Mouse (Mus musculus): ENCODE data around the gene 9430015G10Rik. TPM values are rescaled to one million over a fixed set of nuclear protein-coding genes. Genes with fewer than 3 reads are reported as not detected.

The 9430015G10Rik gene
- total RNA-seq (2021), result 10 to 100 TPM; 22.6 to 28.9 TPM
- long read RNA-seq, partial matches to known transcripts, result 3 of 18 reads
- long read RNA-seq, other reads (novel, unspliced or antisense), result 13 of 18 reads

GRCm38 (mm10) chr4:156109570-156110331 lies at the start of gene 9430015G10Rik:
TSS of gene 9430015G10Rik (plus strand) at chr4:156109982.
- peak; percentile 97 to 99 for DNase-seq (ENCODE audit: low spot score in 2 of 2)

GRCm38 (mm10) chr4:156063861-156064509 lies 45.8 kb upstream of the 9430015G10Rik start:
- no peak for DNase-seq (ENCODE audit: low spot score in 2 of 2)

GRCm38 (mm10) chr4:156064510-156064897 lies 45.3 kb upstream of the 9430015G10Rik start:
- DNase-seq (ENCODE audit: low spot score in 2 of 2), result no peak

- no peak for DNase-seq (ENCODE audit: low spot score in 2 of 2)
Observed at GRCm38 (mm10) chr4:156065156-156065894, 44.5 kb upstream of the 9430015G10Rik start.

- DNase-seq (ENCODE audit: low spot score in 2 of 2), result no peak
Observed at GRCm38 (mm10) chr4:156067256-156067949, 42.4 kb upstream of the 9430015G10Rik start.

- no peak for DNase-seq (ENCODE audit: low spot score in 2 of 2)
Observed at GRCm38 (mm10) chr4:156069701-156070100, 40.1 kb upstream of the 9430015G10Rik start.

- DNase-seq (ENCODE audit: low spot score in 2 of 2), result no peak
Observed at GRCm38 (mm10) chr4:156070276-156070675, 39.5 kb upstream of the 9430015G10Rik start.

- DNase-seq (ENCODE audit: low spot score in 2 of 2), result no peak
Observed at GRCm38 (mm10) chr4:156070716-156071115, 39.1 kb upstream of the 9430015G10Rik start.

- DNase-seq (ENCODE audit: low spot score in 2 of 2), result no peak
Observed at GRCm38 (mm10) chr4:156076911-156077382, 32.8 kb upstream of the 9430015G10Rik start.

GRCm38 (mm10) chr4:156077499-156078301 lies 32.1 kb upstream of the 9430015G10Rik start:
- peak; percentile 7 to 16 for DNase-seq (ENCODE audit: low spot score in 2 of 2)

- DNase-seq (ENCODE audit: low spot score in 2 of 2), result no peak
Observed at GRCm38 (mm10) chr4:156082621-156083234, 27.1 kb upstream of the 9430015G10Rik start.

- DNase-seq (ENCODE audit: low spot score in 2 of 2), result no peak
Observed at GRCm38 (mm10) chr4:156083348-156083747, 26.4 kb upstream of the 9430015G10Rik start.

- DNase-seq (ENCODE audit: low spot score in 2 of 2), result no peak
Observed at GRCm38 (mm10) chr4:156084096-156084879, 25.5 kb upstream of the 9430015G10Rik start.

- no peak for DNase-seq (ENCODE audit: low spot score in 2 of 2)
Observed at GRCm38 (mm10) chr4:156085256-156085655, 24.5 kb upstream of the 9430015G10Rik start.

- DNase-seq (ENCODE audit: low spot score in 2 of 2), result no peak
Observed at GRCm38 (mm10) chr4:156087398-156088087, 22.2 kb upstream of the 9430015G10Rik start.

- DNase-seq (ENCODE audit: low spot score in 2 of 2), result no peak
Observed at GRCm38 (mm10) chr4:156091236-156091635, 18.5 kb upstream of the 9430015G10Rik start.

- DNase-seq (ENCODE audit: low spot score in 2 of 2), result no peak
Observed at GRCm38 (mm10) chr4:156092765-156093164, 17.0 kb upstream of the 9430015G10Rik start.

GRCm38 (mm10) chr4:156093758-156094157 lies 16.0 kb upstream of the 9430015G10Rik start:
- no peak for DNase-seq (ENCODE audit: low spot score in 2 of 2)
